Mouse (Mus musculus) gastrocnemius, adult 18-20 months (tissue): ENCODE data around the gene Zbtb3. TPM values are rescaled to one million over a fixed set of nuclear protein-coding genes. Genes with fewer than 3 reads are reported as not detected.
A peak's percentile ranks its signal among the peaks of the same experiment; 100 is the strongest.

ENCODE experiments used
- DNase-seq: peaks from one replicate; pipeline ENCODE4 v3.0.0; 2021; ENCODE audit warnings: low spot score
- long read RNA-seq, 2 experiments: library from polyadenylated mRNA; stranded (forward); transcript quantifications; one replicate each; pipeline ENCODE4 v2.0.0; 2021
- total RNA-seq, 2 experiments: library from RNA; stranded (reverse); gene quantifications; 2 replicates each; pipeline ENCODE4 v1.2.3; 2021

Zbtb3 gene
- total RNA-seq, result 1 to 10 TPM in 1 of 2 experiments, under 1 TPM in 1; 0.76 to 1.1 TPM
- long read RNA-seq, experiment 1, result 0 reads
- long read RNA-seq, experiment 2, result 0 reads

GRCm38 (mm10) chr19:8802130-8802821 is at the start of gene Zbtb3:
TSS of gene Zbtb3 (plus strand) at chr19:8802555.
- peak; percentile 96 for DNase-seq

- no peak for DNase-seq
Observed at GRCm38 (mm10) chr19:8755652-8756051, 46.7 kb upstream of the Zbtb3 start.

- peak; percentile 91 for DNase-seq
Observed at GRCm38 (mm10) chr19:8756635-8757387, 45.5 kb upstream of the Zbtb3 start, which contains the start of gene Nxf1. TSS of gene Nxf1 (plus strand) at chr19:8757073.

GRCm38 (mm10) chr19:8757471-8757998 is 44.8 kb upstream of the Zbtb3 start:
- DNase-seq, result no peak

- DNase-seq, result no peak
Observed at GRCm38 (mm10) chr19:8758899-8759298, 43.5 kb upstream of the Zbtb3 start.

- no peak for DNase-seq
Observed at GRCm38 (mm10) chr19:8760757-8761156, 41.6 kb upstream of the Zbtb3 start.

- no peak for DNase-seq
Observed at GRCm38 (mm10) chr19:8763276-8763675, 39.1 kb upstream of the Zbtb3 start.

GRCm38 (mm10) chr19:8765562-8765961 is 36.8 kb upstream of the Zbtb3 start:
- no peak for DNase-seq

- DNase-seq, result peak; percentile 77
Observed at GRCm38 (mm10) chr19:8770567-8771270, 31.6 kb upstream of the Zbtb3 start, which contains the start of gene Tmem223. TSS of gene Tmem223 (plus strand) at chr19:8770996.

GRCm38 (mm10) chr19:8772996-8773395 is 29.4 kb upstream of the Zbtb3 start:
- DNase-seq, result no peak

GRCm38 (mm10) chr19:8773409-8773808 is 28.9 kb upstream of the Zbtb3 start:
- no peak for DNase-seq

GRCm38 (mm10) chr19:8774086-8774835 is 28.1 kb upstream of the Zbtb3 start, which contains the start of gene Tmem179b:
TSS of gene Tmem179b (minus strand) at chr19:8774467.
- peak; percentile 96 for DNase-seq

GRCm38 (mm10) chr19:8774951-8775421 is 27.4 kb upstream of the Zbtb3 start:
- DNase-seq, result peak; percentile 19

GRCm38 (mm10) chr19:8786008-8786781 is 16.2 kb upstream of the Zbtb3 start, which contains the start of gene Taf6l:
TSS of gene Taf6l (minus strand) at chr19:8786417.
- peak; percentile 94 for DNase-seq

- no peak for DNase-seq
Observed at GRCm38 (mm10) chr19:8788521-8788920, 13.8 kb upstream of the Zbtb3 start.

GRCm38 (mm10) chr19:8789171-8789570 is 13.2 kb upstream of the Zbtb3 start:
- DNase-seq, result no peak

- no peak for DNase-seq
Observed at GRCm38 (mm10) chr19:8790171-8790570, 12.2 kb upstream of the Zbtb3 start.

- DNase-seq, result peak; percentile 89
Observed at GRCm38 (mm10) chr19:8798264-8798946, 4.0 kb upstream of the Zbtb3 start, which contains the start of gene Polr2g. TSS of gene Polr2g (minus strand) at chr19:8798577.

GRCm38 (mm10) chr19:8798947-8799315 is 3.4 kb upstream of the Zbtb3 start:
- no peak for DNase-seq
